Mouse (Mus musculus): ENCODE data around the gene Vars.

Vars gene

DNA sequence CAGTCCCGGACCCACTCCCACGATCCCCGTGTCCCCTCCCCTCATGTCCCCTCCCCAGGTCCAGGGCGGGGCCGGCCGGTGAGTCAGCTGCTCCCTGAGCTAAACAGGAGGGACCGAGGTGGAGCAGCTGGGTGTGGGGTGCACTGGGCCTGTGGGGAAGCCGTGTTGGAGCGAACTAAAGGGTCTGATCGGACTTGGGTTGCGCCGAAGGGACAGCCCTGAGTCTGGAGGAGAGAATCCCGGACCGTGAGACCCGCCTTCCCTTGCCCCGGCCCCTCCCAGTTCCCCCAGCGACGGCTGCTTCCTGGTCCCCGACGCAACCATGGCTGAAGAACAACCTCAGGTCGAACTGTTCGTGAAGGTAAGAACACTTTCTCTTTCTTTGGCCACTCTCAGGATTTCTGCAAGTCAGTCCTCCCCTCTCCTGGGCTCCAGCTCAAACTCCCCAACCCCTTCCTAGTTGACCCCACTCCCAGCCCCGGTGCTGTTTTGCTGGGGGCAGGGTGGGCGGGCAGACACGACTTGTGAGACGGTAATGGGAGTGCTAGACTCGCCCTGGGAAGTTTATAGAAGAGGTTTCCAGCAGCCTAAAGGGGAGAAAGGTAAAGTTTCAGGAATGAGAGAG is 49.5 kb downstream of the Vars start:
- peak; percentile 81 for DNase-seq

GRCm38 (mm10) chr17:35051156-35052086 is 50.6 kb downstream of the Vars start:
- peak; percentile 69 for DNase-seq

- no peak for DNase-seq
Measured at GRCm38 (mm10) chr17:35052271-35052798, 51.5 kb downstream of the Vars start.

DNA sequence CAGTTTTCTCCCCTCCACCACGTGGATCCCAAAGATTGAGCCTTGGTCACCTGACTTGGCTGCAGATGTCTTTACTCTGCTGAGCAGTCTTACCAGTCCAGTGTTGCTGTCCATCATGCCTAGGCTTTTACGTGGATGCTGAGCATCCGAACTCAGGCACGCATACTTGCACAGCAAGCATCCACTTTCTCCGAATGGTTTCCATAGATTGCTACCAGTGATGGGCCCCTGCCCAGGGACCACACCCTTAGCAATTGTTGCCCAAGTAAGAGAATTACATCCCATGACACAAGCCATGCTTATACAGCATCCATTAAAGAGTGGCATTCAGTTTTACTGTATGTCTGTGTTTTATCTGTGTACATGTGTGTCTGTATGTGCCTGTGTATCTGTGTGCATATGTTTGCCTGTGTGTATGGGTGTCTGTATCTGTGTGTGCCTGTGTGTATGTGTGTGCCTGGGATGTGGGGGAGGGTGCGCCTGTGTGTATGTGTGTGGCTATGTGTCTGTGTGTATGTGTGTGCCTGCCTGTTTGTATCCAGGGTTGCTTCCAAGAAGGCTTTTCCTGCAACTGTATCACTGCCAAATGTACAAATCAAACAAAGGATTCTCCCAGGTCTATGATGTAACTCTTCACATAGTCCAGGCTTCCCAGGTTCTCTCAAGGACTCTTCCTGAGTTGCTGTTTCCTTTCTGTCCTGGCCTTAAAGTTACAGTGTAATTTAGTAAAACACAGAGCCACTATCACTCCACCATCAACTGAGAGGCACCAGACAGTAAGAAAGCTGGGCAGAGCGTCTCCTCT is 55.1 kb downstream of the Vars start:
- DNase-seq: no peak

DNA sequence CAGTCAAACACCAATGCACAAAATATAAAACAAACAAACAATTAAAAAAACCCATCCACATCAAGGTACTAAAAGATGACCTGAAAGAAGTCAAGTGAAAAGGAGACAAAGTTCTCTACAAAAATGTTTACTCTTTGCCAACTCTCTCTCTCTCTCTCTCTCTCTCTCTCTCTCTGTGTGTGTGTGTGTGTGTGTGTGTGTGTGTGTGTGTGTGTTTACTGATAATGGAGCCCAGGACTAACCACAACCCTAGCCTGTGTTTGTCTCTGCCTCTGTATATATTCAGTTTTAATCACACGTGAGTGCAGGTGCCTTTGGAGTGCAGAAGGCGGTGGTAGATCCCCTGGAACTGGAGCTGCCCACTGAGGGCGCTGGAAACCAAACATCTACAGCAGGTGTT is 56.3 kb downstream of the Vars start:
- no peak for DNase-seq

GRCm38 (mm10) chr17:35058316-35058715 is 57.5 kb downstream of the Vars start:
- DNase-seq: no peak

- DNase-seq: peak; percentile 89
Measured at GRCm38 (mm10) chr17:35058911-35059892, 58.4 kb downstream of the Vars start, which contains the start of gene Ddah2. TSS of gene Ddah2 (plus strand) at chr17:35059035.

DNA sequence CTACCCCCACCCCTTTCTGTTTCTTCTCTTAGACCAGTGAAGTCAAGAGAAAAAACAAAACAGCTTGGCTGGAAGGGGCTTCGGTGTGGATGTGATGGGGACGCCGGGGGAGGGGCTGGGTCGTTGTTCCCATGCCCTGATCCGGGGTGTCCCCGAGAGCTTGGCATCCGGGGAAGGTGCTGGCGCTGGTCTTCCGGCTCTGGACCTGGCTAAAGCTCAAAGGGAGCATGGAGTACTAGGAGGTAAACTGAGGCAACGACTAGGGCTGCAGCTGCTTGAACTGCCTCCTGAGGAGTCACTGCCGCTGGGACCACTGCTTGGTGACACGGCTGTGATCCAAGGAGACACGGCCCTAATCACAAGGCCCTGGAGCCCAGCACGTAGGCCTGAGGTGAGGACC is 59.3 kb downstream of the Vars start:
- no peak for DNase-seq

DNA sequence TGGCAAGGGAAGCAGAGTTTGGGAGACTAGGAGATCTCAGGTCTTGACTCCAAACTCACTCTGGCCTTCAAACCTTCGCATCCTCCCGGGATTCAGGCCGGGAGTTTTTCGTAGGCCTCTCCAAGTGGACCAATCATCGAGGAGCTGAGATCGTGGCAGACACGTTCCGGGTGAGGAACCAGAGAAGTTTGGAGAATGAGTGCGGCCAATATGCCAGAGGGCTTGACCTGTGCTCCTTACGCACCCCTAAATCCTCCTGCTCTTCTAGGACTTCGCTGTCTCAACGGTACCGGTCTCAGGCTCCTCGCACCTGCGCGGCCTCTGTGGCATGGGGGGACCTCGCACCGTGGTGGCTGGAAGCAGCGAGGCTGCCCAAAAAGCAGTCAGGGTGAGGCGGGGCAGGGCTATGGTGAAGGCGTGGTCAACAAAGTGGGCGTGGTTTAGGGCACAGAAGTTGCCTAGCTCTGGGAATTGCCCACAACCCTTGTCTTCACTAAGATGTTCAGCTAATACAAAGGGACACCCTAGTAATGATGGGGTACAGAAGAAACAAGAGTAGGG is 60.0 kb downstream of the Vars start:
- peak; percentile 23 for DNase-seq

GRCm38 (mm10) chr17:35061299-35061698 is 60.5 kb downstream of the Vars start:
- no peak for DNase-seq

GRCm38 (mm10) chr17:35063466-35063865 is 62.7 kb downstream of the Vars start:
- DNase-seq: no peak

DNA sequence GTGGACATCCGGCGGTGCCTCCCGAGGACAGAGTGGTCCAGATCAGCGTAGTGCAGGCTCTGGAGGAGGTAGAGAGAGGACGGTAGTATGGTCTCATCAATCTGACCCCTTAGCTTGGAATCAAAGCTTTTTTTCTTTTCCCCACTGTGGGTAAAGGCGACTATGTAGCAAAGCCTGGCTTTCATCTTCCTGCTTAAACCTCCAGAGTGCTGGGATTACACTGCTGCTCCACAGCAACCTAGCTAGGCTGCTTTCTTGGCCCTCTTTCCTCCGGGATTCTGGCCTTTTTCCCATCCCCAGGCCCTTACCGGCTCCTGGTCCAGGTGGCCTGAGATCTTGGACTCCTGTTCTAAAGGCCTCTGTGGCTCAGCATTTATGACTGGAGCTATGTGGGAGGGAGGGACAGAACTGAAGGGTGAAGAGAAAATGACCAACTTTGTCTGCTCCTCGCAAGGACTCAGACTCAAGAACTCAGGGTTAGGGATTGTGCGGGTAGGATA is 63.6 kb downstream of the Vars start:
- no peak for DNase-seq

DNA sequence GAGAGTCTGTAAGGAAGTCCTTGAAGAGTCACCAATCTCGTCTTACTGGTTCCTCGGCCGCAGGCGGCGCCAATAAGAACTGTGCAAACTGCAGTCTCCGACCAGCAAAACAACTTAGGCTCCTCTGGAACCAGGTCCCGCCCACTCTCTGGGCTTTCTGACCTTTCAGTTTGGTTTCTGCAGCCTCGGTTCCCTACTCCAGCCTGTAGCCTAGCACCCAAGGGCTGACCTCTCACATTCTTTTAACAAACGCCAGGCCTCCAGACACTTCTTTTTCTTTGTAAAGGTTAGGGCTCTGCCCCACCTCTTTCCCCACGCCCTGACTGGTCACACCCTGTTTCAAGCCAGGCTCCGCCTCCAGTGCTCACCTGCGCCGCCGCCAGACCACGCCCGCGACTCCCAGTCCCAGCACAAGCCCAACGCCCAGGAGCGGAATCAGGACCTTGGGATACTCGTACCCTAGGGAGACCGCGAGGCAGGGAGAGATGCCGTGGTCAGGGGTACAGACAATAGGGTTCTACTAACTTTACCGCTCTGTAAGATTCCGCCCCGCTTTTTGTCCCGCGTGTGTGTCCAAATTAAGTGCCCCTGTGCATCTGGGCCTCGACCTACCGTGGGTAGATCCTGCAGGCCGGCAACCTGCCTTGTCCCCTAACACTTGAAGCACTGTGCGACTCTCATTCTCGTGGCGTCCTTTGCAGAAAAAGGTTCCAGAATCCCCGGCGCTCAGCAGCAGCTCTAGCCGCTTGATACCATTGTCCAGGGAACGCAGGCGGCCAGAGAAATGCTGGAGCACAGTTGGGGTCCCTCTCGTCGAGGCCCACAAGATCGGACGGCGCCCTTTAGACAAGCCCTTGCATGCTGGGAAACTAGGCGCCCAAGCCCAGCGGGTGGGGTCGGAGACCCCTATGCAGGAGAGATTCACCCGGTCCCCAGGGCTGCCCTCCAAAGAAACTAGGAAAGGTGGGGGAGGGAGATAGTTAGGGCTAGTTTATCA is 64.5 kb downstream of the Vars start, which contains the start of gene Ly6g6c:
TSS of gene Ly6g6c (plus strand) at position 438 of the 997 bp plus-strand sequence.
- peak; percentile 82 for DNase-seq
